Mouse (Mus musculus) testis, postnatal 14 days (tissue): ENCODE results near the gene Polr2h.
A peak's percentile ranks its signal among the peaks of the same experiment; 100 is the strongest.
"Not testable (repeated sequence)": the region's sequence is repeated elsewhere in the genome, so short reads cannot be mapped to it uniquely, and the experiment has no call there.

Experiments used
- DNase-seq: peaks from one replicate; pipeline ENCODE4 v3.0.0; 2021; ENCODE audit warnings: low spot score

Gene Polr2h

GRCm38 (mm10) chr16:20717181-20717977 lies at the start of gene Polr2h, which contains the start of gene Clcn2:
TSS of gene Polr2h (plus strand) at chr16:20717665.
TSS of gene Clcn2 (minus strand) at chr16:20717746.
- peak; percentile 95 for DNase-seq

DNA sequence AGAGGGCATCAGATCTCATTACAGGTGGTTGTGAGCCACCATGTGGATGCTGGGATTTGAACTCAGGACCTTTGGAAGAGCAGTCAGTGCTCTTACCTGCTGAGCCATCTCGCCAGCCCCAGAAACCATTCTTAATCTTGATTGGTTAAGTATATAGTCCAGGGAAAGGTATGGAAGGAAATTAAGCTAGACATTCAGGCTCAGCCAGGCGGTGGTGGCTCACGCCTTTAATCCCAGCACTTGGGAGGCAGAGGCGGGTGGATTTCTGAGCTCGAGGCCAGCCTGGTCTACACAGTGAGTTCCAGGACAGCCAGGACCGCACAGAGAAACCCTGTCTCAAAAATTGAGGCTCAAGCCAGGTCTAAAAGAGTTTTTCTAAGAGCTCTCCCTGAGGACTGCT lies 49.5 kb upstream of the Polr2h start, which contains the start of gene Eif4g1:
TSS of gene Eif4g1 (plus strand) at position 301 of the 400 bp plus-strand sequence.
- DNase-seq: not testable (repeated sequence)

GRCm38 (mm10) chr16:20670291-20670690 lies 47.2 kb upstream of the Polr2h start:
- DNase-seq: no peak

GRCm38 (mm10) chr16:20671886-20672285 lies 45.6 kb upstream of the Polr2h start:
- DNase-seq: no peak

DNA sequence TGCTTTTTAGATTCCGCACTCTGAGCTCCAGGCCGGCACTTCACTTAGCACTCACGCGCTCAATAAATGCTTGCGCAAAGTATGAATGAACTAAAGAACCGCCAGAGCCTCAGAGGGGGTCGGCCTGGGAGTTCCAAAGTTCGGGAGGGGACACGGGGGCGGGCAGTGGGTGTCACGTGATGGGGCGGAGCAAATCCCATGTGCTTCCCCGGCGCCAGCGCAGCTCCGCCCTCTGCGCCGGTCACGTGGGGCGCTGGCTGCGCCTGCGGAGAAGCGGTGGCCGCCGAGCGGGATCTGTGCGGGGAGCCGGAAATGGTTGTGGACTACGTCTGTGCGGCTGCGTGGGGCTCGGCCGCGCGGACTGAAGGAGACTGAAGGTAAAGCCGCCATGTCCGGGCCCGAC lies 45.0 kb upstream of the Polr2h start:
- DNase-seq: peak; percentile 96

GRCm38 (mm10) chr16:20672965-20673705 lies 44.3 kb upstream of the Polr2h start:
- peak; percentile 68 for DNase-seq

DNA sequence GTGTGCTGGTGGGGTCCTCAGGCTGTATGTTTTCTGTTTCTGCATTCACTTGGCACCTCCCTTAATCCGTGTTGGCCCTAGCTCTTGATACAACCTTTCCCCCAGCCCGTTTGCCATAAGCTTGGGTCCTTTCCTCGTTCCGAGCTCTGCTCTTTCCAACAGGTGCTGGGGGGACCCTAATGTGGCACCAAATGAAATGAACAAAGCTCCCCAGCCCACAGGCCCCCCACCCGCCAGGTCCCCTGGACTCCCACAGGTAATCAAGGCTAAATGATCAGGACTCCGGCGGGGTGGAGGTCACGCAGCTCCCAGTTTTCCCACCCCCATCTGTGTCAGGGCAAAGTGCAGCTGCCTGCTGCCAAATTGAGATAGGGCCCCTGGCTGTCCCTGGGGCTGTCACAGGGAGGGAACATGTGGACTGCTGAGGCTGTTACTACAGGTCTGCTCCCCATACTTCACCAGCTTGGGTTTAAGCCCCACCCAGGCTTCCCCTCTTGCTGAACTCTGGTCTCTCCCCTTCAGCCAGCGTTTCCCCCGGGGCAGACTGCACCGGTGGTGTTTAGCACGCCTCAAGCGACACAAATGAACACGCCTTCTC lies 43.7 kb upstream of the Polr2h start:
- DNase-seq: peak; percentile 35

DNA sequence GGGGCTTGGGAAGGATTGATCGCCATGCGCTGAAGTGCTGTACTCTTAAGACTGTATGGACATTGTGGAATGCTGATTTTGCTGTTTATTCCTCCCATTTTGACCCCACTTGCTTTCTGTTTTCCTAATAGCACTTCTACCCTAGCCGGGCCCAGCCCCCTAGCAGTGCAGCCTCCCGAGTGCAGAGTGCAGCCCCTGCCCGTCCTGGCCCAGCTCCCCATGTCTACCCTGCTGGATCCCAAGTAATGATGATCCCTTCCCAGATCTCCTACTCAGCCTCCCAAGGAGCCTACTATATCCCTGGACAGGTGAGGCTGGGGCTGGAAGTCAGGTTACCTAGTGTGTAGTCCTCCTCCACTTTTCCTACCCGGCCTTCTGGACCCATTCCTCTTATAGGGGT lies 42.3 kb upstream of the Polr2h start:
- DNase-seq: no peak

DNA sequence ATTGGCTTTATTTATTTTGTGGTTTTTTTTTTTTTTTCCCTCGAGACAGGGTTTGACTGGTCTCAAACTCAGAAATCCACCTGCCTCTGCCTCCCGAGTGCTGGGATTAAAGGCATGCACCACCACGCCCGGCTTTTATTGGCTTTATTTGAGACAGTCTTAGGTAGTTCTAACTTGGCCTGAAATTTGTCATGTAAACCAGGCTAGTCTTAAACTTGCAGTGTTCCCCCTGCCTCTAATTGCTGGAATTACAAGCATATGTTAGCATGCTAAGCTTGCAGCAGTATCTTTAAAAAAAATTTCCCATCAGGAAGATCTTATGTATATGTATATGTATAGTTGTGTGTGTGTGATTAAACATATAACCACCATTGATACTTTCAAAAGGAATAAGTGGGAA lies 40.8 kb upstream of the Polr2h start:
- DNase-seq: no peak

GRCm38 (mm10) chr16:20677380-20677779 lies 40.1 kb upstream of the Polr2h start:
- no peak for DNase-seq

DNA sequence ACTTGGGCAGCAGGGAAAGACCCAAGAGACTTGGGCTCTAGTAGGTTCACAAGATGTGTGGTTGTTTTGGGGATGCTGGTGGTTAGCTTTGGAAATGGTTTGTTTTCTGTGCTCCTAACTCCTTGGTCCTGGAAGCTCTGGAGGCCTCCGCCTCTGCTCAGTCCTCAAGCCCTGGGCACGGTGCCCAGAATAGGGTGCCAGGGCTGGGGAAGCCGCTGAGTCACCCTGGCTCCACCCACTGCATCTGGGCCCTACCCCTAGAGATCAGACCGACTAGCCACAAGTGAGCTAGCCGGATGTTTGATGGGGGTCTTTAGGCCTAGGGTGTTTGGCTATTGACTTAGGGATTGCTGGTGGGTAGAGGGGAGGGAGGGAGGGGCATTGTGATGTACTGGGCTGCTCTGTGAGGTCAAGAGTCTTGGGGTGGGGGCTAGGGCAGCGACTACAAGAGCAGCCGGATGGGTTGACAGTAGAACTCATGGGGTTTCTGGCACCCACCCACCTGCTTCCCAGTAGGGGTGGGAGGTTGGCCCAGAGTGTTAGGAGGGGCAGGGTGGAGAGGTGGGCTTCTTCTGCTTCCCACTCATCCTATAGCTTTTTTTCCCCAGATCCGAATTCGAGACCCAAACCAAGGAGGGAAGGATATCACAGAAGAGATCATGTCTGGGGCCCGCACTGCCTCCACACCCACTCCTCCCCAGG lies 39.3 kb upstream of the Polr2h start:
- DNase-seq: peak; percentile 58

GRCm38 (mm10) chr16:20690774-20691173 lies 26.7 kb upstream of the Polr2h start:
- no peak for DNase-seq

GRCm38 (mm10) chr16:20691617-20692016 lies 25.8 kb upstream of the Polr2h start:
- DNase-seq: no peak

DNA sequence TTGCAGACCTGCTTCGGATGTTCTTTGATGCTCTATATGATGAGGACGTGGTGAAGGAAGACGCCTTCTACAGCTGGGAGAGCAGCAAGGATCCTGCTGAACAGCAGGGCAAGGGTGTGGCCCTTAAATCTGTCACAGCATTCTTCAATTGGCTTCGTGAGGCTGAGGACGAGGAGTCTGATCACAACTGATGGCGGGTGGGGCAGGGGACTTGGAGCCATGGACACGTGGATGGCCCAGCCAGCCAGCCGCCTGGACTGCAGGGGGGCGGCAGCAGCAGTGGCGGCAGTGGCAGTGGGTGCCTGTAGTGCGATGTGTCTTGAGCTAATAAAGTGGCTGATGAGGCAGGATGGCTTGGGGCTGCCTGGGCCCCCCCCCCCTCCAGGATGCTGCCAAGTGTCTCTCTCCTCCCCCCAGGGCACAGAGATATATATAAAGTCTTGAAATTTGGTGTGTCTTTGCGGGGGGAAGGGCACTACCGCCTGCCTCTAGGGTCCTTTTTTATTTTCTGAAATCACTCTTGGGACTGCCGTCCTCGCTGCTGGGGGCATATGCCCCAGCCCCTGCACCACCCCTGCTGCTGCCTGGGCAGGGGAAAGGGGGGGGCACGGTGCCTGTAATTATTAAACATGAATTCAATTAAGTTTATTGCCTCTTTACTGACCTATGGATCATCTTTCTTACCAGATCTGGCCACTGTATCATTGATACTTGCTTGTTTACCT lies 25.1 kb upstream of the Polr2h start:
- no peak for DNase-seq

GRCm38 (mm10) chr16:20693111-20693701 lies 24.3 kb upstream of the Polr2h start, which contains the start of gene Fam131a:
TSS of gene Fam131a (plus strand) at chr16:20693241.
- DNase-seq: peak; percentile 82

GRCm38 (mm10) chr16:20694781-20695180 lies 22.7 kb upstream of the Polr2h start:
- DNase-seq: no peak

DNA sequence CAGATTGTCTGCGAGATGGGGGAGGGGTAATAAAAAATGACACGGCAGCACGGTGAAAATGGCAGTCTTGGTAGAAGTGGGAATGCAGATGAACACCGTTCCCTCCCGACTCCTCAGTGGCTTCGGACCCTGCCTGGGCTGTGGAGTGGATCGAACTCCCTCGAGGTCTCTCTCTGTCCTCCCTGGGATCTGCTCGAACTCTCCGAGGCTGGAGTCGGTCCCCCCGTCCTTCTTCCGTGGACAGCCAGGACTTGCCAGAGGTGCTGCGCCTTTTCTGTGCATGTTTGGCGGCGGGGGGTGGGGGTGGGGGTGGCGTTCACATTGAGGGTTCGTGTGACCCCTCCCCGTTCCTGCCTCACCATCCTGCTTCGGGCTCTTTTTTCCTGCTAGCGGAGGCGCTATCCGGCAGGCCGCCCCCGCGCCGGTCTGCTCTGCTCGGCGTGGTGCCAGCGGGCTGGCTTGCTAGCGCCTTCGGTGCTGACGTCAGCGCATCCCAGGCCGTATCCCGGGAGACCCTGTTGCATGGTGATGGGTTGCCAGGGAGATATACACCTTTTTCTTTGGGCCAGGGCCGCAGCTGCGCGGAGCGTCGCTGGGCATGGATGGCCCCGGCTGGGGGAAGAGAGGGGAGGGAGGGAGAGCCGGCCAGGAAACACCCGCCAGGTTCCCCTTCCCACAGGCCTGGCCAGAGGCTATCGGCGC lies 21.7 kb upstream of the Polr2h start:
- peak; percentile 86 for DNase-seq

DNA sequence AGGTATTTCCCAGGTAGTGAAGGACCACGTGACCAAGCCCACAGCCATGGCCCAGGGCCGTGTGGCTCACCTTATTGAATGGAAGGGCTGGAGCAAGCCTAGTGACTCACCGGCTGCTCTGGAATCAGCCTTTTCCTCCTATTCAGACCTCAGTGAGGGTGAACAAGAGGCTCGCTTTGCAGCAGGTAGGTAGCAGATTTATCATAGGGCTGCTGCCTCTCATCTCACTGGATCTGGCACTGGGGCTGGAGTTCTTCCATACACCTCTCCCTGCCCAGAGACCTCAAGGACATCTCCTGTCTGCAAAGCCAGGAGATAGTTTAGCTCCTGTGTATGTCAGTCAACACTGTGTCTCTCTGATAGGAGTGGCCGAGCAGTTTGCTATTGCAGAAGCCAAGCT lies 18.2 kb upstream of the Polr2h start:
- no peak for DNase-seq

GRCm38 (mm10) chr16:20700036-20700435 lies 17.4 kb upstream of the Polr2h start:
- DNase-seq: no peak

- DNase-seq: no peak
Measured at GRCm38 (mm10) chr16:20701316-20701715, 16.1 kb upstream of the Polr2h start.
